Comparison of ENCODE assay signal across 21 mouse cellular contexts in the genomic region with DNA sequence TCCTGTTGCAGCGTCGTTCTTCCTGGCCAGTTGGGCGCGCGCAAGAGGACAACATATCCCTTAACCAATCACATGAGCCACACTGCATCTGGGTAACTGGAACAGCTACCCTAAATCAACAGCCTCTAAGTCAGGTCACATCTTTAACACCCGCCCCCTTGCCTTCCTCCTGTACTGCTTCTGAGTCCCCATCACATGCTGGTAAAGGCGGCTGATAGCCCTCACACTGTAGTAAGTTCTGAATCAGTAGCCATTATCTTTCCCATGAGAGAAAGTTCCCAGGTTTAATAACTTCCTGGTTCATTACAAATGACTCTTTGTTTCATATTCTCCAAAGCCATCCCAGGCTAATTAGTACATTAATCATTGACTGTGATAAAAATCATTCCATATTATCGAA.
DNase-seq lines count a peak whose midpoint lies in the region; ATAC-seq lines count a peak whose summit lies in the region.
"Had no signal": no experiment of that assay in that cellular context is flagged by ENCODE, and none has a peak within 500 bp of the region (broad histone marks: within the 10 kb centered on the region; RNA-seq: fewer than 3 reads in every experiment).

No protein-coding gene starts in this region.

- no peaks in the 10 kb centered on the region for H3K27me3 ChIP-seq in kidney, embryonic 15.5 days
- no peaks in the 10 kb centered on the region for H3K27me3 ChIP-seq in neural tube, embryonic 13.5 days
- H3K27me3 ChIP-seq in neural tube, embryonic 14.5 days (ENCODE audit: control insufficient read depth, insufficient read depth, low read length) = no peaks in the 10 kb centered on the region
- H3K27me3 ChIP-seq: embryonic facial prominence, embryonic 13.5 days; embryonic facial prominence, embryonic 15.5 days; forebrain, embryonic 12.5 days had no signal

- no peaks in the 10 kb centered on the region for H3K36me3 ChIP-seq in kidney, embryonic 15.5 days
- H3K36me3 ChIP-seq in neural tube, embryonic 13.5 days = no peaks in the 10 kb centered on the region
- H3K36me3 ChIP-seq in neural tube, embryonic 14.5 days (ENCODE audit: control insufficient read depth, insufficient read depth, low read length) = no peaks in the 10 kb centered on the region
- H3K36me3 ChIP-seq: embryonic facial prominence, embryonic 13.5 days; embryonic facial prominence, embryonic 15.5 days; forebrain, embryonic 10.5 days; forebrain, embryonic 12.5 days had no signal

- ATAC-seq in kidney, embryonic 15.5 days (replicated peaks; ENCODE audit: low FRiP score) = 0 out of 2 replicates have a peak, but pooled peaks have one; percentile 46
- peak; percentile 87 for ATAC-seq in neural tube, embryonic 13.5 days (ENCODE audit: low read depth)
- ATAC-seq in neural tube, embryonic 14.5 days (ENCODE audit: low read depth) = peak; percentile 74; the same call in 1 of the 2 replicates
- ATAC-seq: forebrain, embryonic 14.5 days had no signal

- H3K4me1 ChIP-seq in kidney, embryonic 15.5 days = peaks cover 6% of the 10 kb centered on the region; the same call in 1 of the 2 replicates
- H3K4me1 ChIP-seq in neural tube, embryonic 13.5 days (replicated peaks) = peaks cover 12% of the 10 kb centered on the region
- H3K4me1 ChIP-seq in neural tube, embryonic 14.5 days (ENCODE audit: control insufficient read depth, insufficient read depth, low read length) = no peaks in the 10 kb centered on the region
- H3K4me1 ChIP-seq: embryonic facial prominence, embryonic 13.5 days; embryonic facial prominence, embryonic 15.5 days; forebrain, embryonic 12.5 days had no signal

- H3K9me3 ChIP-seq in kidney, embryonic 15.5 days (replicated peaks) = no peaks in the 10 kb centered on the region
- H3K9me3 ChIP-seq in neural tube, embryonic 13.5 days = no peaks in the 10 kb centered on the region
- H3K9me3 ChIP-seq in neural tube, embryonic 14.5 days (ENCODE audit: control insufficient read depth, low read length) = no peaks in the 10 kb centered on the region
- H3K9me3 ChIP-seq: embryonic facial prominence, embryonic 13.5 days; embryonic facial prominence, embryonic 15.5 days; forebrain, embryonic 10.5 days; forebrain, embryonic 12.5 days had no signal

- no peak overlapping the region for H3K9ac ChIP-seq in kidney, embryonic 15.5 days
- H3K9ac ChIP-seq in neural tube, embryonic 13.5 days = no peak overlapping the region
- H3K9ac ChIP-seq in neural tube, embryonic 14.5 days (replicated peaks; ENCODE audit: low read depth, low read length) = no peak overlapping the region
- H3K9ac ChIP-seq: embryonic facial prominence, embryonic 13.5 days; embryonic facial prominence, embryonic 15.5 days; forebrain, embryonic 12.5 days had no signal

- DNase-seq in kidney, adult 8-10 months = no peak
- DNase-seq in lung, postnatal 25 days (ENCODE audit: low spot score) = no peak
- DNase-seq in natural killer cell, adult 2 months (ENCODE audit: low spot score in 2 of 2) = no peak
- DNase-seq: adrenal gland, adult 2 months; adrenal gland, postnatal 10 days; adrenal gland, postnatal 25 days; cerebellum, adult 11 months; cerebellum, adult 18-20 months; cerebellum, adult 8-10 months; cerebellum, adult 9-11 months; cerebellum, postnatal 36 days; embryo, embryonic 11 days had no signal

- no peak overlapping the region for H3K4me3 ChIP-seq in kidney, embryonic 15.5 days (replicated peaks)
- no peak overlapping the region for H3K4me3 ChIP-seq in neural tube, embryonic 13.5 days
- no peak overlapping the region for H3K4me3 ChIP-seq in neural tube, embryonic 14.5 days (ENCODE audit: low read depth, low read length)
- H3K4me3 ChIP-seq: embryonic facial prominence, embryonic 13.5 days; embryonic facial prominence, embryonic 15.5 days; erythroblast, embryonic 14.5 days; forebrain, embryonic 10.5 days; forebrain, embryonic 12.5 days had no signal

- WGBS in kidney, embryonic 15.5 days = 87% methylated on average over 8 of the region's 8 CpGs
- WGBS in neural tube, embryonic 13.5 days = 74% methylated on average over 8 of the region's 8 CpGs
- 69% methylated on average over 8 of the region's 8 CpGs for WGBS in neural tube, embryonic 14.5 days

- H3K4me2 ChIP-seq in kidney, embryonic 15.5 days = no peak overlapping the region
- H3K4me2 ChIP-seq in neural tube, embryonic 13.5 days = no peak overlapping the region
- H3K4me2 ChIP-seq in neural tube, embryonic 14.5 days (ENCODE audit: low read depth, low read length) = no peak overlapping the region
- H3K4me2 ChIP-seq: embryonic facial prominence, embryonic 13.5 days; embryonic facial prominence, embryonic 15.5 days; forebrain, embryonic 12.5 days had no signal

- H3K27ac ChIP-seq in kidney, embryonic 15.5 days = no peak overlapping the region
- 0 out of 2 replicates have a peak overlapping the region, but pooled peaks have one; percentile 1 for H3K27ac ChIP-seq in neural tube, embryonic 13.5 days (replicated peaks)
- no peak overlapping the region for H3K27ac ChIP-seq in neural tube, embryonic 14.5 days (ENCODE audit: low read depth, low read length)
- H3K27ac ChIP-seq: embryonic facial prominence, embryonic 13.5 days; embryonic facial prominence, embryonic 15.5 days; forebrain, embryonic 10.5 days; forebrain, embryonic 12.5 days had no signal
